10 mouse cellular contexts compared by ENCODE assay signal in the genomic region with DNA sequence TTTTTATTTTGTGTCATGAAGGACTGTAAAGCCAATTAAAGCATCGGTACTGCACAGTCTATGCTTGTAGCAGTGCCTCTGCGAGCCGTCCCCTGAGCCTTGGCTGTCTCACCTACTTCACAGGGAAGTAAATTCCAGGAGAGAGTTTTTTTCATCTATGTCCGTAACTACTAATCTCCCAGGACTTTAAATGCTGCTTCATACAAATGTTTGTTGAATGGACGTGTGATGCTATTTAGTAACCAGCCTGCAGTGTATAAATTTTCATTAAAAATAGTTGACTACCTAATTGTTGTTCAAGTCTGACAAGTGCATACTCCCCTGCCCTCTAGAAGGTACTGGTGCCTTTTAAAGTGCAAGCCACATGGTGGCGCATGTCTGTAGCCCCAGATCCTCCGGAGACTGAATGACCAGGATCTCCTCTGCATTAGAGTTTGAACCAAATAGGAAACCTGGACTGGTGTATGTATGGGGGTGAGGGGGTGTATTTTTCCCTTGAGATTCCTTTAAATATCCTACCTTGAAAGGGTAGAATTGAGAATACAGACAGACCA. TPM values are rescaled to one million over a fixed set of nuclear protein-coding genes. Genes with fewer than 3 reads are reported as not detected.
DNase-seq lines count a peak whose midpoint lies in the region; ATAC-seq lines count a peak whose summit lies in the region.
"Had no signal": no experiment of that assay in that cellular context is flagged by ENCODE, and none has a peak within 500 bp of the region (broad histone marks: within the 10 kb centered on the region; RNA-seq: fewer than 3 reads in every experiment).

No protein-coding gene starts in this region.

- H3K9ac ChIP-seq in heart, embryonic 11.5 days (ENCODE audit: low read depth, low read length), result no peak overlapping the region
- no peak overlapping the region for H3K9ac ChIP-seq in intestine, embryonic 15.5 days
- H3K9ac ChIP-seq: embryonic facial prominence, embryonic 12.5 days had no signal

- peak overlapping the region; percentile 4; the same call in 1 of the 2 replicates for H3K4me2 ChIP-seq in heart, embryonic 11.5 days
- no peak overlapping the region for H3K4me2 ChIP-seq in intestine, embryonic 15.5 days (replicated peaks)
- H3K4me2 ChIP-seq: embryonic facial prominence, embryonic 12.5 days had no signal

- no peaks in the 10 kb centered on the region for H3K36me3 ChIP-seq in heart, embryonic 11.5 days (ENCODE audit: control insufficient read depth, insufficient read depth, low read length)
- H3K36me3 ChIP-seq in heart, embryonic 10.5 days, result no peaks in the 10 kb centered on the region
- no peaks in the 10 kb centered on the region for H3K36me3 ChIP-seq in intestine, embryonic 15.5 days
- H3K36me3 ChIP-seq: embryonic facial prominence, embryonic 12.5 days had no signal

- H3K4me1 ChIP-seq in heart, embryonic 11.5 days (ENCODE audit: control insufficient read depth, insufficient read depth, low read length), result peaks cover 3% of the 10 kb centered on the region; the same call in 1 of the 2 replicates
- peaks cover 11% of the 10 kb centered on the region; the same call in 1 of the 2 replicates for H3K4me1 ChIP-seq in heart, embryonic 10.5 days
- peaks cover 3% of the 10 kb centered on the region; the same call in 1 of the 2 replicates for H3K4me1 ChIP-seq in intestine, embryonic 15.5 days (replicated peaks)
- H3K4me1 ChIP-seq: embryonic facial prominence, embryonic 12.5 days had no signal

- WGBS in heart, embryonic 11.5 days (ENCODE audit: insufficient replicate concordance), result 13% methylated on average over 7 of the region's 7 CpGs
- 17% methylated on average over 7 of the region's 7 CpGs for WGBS in heart, embryonic 10.5 days
- WGBS in intestine, embryonic 15.5 days, result 11% methylated on average over 7 of the region's 7 CpGs

- H3K4me3 ChIP-seq in heart, embryonic 11.5 days (ENCODE audit: low read depth, low read length), result no peak overlapping the region
- no peak overlapping the region; the same call in 1 of the 2 replicates for H3K4me3 ChIP-seq in heart, embryonic 10.5 days
- H3K4me3 ChIP-seq in intestine, embryonic 15.5 days (replicated peaks), result no peak overlapping the region
- H3K4me3 ChIP-seq: embryonic facial prominence, embryonic 12.5 days had no signal

- H3K9me3 ChIP-seq in heart, embryonic 11.5 days (replicated peaks; ENCODE audit: control insufficient read depth, low read length), result no peaks in the 10 kb centered on the region
- H3K9me3 ChIP-seq in heart, embryonic 10.5 days, result no peaks in the 10 kb centered on the region
- no peaks in the 10 kb centered on the region for H3K9me3 ChIP-seq in intestine, embryonic 15.5 days
- H3K9me3 ChIP-seq: embryonic facial prominence, embryonic 12.5 days had no signal

- ATAC-seq in heart, embryonic 11.5 days (replicated peaks; ENCODE audit: insufficient number of reproducible peaks, low FRiP score, low TSS enrichment), result no peak
- 0 out of 2 replicates have a peak, but pooled peaks have one; percentile 24 for ATAC-seq in intestine, embryonic 15.5 days
- ATAC-seq in activated CD4-positive, CD25-positive, alpha-beta regulatory T cell, adult 4 months, result no peak

- no peak overlapping the region for H3K27ac ChIP-seq in heart, embryonic 11.5 days (ENCODE audit: low read depth, low read length)
- no peak overlapping the region for H3K27ac ChIP-seq in heart, embryonic 10.5 days
- no peak overlapping the region for H3K27ac ChIP-seq in intestine, embryonic 15.5 days
- H3K27ac ChIP-seq: embryonic facial prominence, embryonic 12.5 days; macrophage had no signal

- H3K27me3 ChIP-seq in heart, embryonic 11.5 days (ENCODE audit: control insufficient read depth, insufficient read depth, low read length), result no peaks in the 10 kb centered on the region
- H3K27me3 ChIP-seq in heart, embryonic 10.5 days (ENCODE audit: insufficient read depth, poor library complexity, severe bottlenecking), result no peaks in the 10 kb centered on the region
- H3K27me3 ChIP-seq in intestine, embryonic 15.5 days (replicated peaks), result no peaks in the 10 kb centered on the region
- H3K27me3 ChIP-seq: embryonic facial prominence, embryonic 12.5 days had no signal

- DNase-seq in heart, embryonic 10.5 days (ENCODE audit: low spot score), result no peak
- DNase-seq in CD4-positive, CD25-positive, alpha-beta regulatory T cell, adult 2 months (ENCODE audit: low read depth, low spot score), result peak; percentile 70
- peak; percentile 16 to 46 for DNase-seq in adrenal gland, postnatal 36 days
- peak; percentile 51 for DNase-seq in lung, postnatal 25 days (ENCODE audit: low spot score)
- no peak for DNase-seq in left cerebral cortex, adult 8-10 months (ENCODE audit: low spot score in 2 of 2)

RNA-seq across cellular contexts. Expression of a gene that starts 13.4 kb away (rescaled TPM):
- polyA plus RNA-seq in heart, embryonic 11.5 days (2014; fragmentation: Nextera tagmentation; extraction: Ambion mirVana), result 74.4 and 78.3 TPM in 2 replicates
- polyA plus RNA-seq in heart, embryonic 10.5 days (2016; fragmentation: Nextera tagmentation; extraction: Ambion mirVana), result 80.6 and 96.1 TPM in 2 replicates
- under 1 TPM; 0.56 to 0.69 TPM for total RNA-seq in adrenal gland, postnatal 36 days (2021)
- polyA plus RNA-seq in intestine, embryonic 15.5 days (2015; fragmentation: Nextera tagmentation; extraction: Ambion mirVana), result 83.1 and 96.8 TPM in 2 replicates
- 1 to 10 TPM; 2.5 to 4.6 TPM for polyA plus RNA-seq in activated CD4-positive, CD25-positive, alpha-beta regulatory T cell, adult 4 months (2017; shearing (Covaris generic))
- not detected for total RNA-seq in left cerebral cortex, adult 8-10 months (2022)

RNA-seq across cellular contexts. Expression of a gene that starts 35.6 kb away (rescaled TPM):
- 27.3 and 40.4 TPM in 2 replicates for polyA plus RNA-seq in heart, embryonic 11.5 days (2014; fragmentation: Nextera tagmentation; extraction: Ambion mirVana)
- 63.9 and 87.2 TPM in 2 replicates for polyA plus RNA-seq in heart, embryonic 10.5 days (2016; fragmentation: Nextera tagmentation; extraction: Ambion mirVana)
- 100 to 1,000 TPM in 1 of 2 experiments, 10 to 100 TPM in 1; 53.4 to 103 TPM for total RNA-seq in adrenal gland, postnatal 36 days (2021)
- polyA plus RNA-seq in intestine, embryonic 15.5 days (2015; fragmentation: Nextera tagmentation; extraction: Ambion mirVana), result 81.4 and 82.9 TPM in 2 replicates
- polyA plus RNA-seq in activated CD4-positive, CD25-positive, alpha-beta regulatory T cell, adult 4 months (2017; shearing (Covaris generic)), result 10 to 100 TPM; 29.2 to 30.3 TPM
- 10 to 100 TPM; 45.2 to 57.3 (median 55.6) TPM for total RNA-seq in left cerebral cortex, adult 8-10 months (2022)

Comparison
In these comparisons a context has a peak if more than half of its experiments do, and no peak if none do; other contexts are left out.
1. DNase-seq: peak in CD4-positive, CD25-positive, alpha-beta regulatory T cell, adult 2 months (single experiment), adrenal gland, postnatal 36 days (2 of 2) and lung, postnatal 25 days (single experiment); none in heart, embryonic 10.5 days (single experiment) and left cerebral cortex, adult 8-10 months (0 of 2).
2. RNA of a gene that starts 13.4 kb away (polyA plus RNA-seq): 83.1 to 96.8 TPM in intestine, embryonic 15.5 days, 80.6 to 96.1 TPM in heart, embryonic 10.5 days and 74.4 to 78.3 TPM in heart, embryonic 11.5 days; 2.5 to 4.6 TPM in activated CD4-positive, CD25-positive, alpha-beta regulatory T cell, adult 4 months; every median in the first group is over 10 times any median in the second.